Mouse (Mus musculus) stomach, postnatal 0 days (tissue): Measurements from ENCODE around the gene Zfp981. TPM values are rescaled to one million over a fixed set of nuclear protein-coding genes. Genes with fewer than 3 reads are reported as not detected.
A peak's percentile ranks its signal among the peaks of the same experiment; 100 is the strongest.
"Not testable (repeated sequence)": the region's sequence is repeated elsewhere in the genome, so short reads cannot be mapped to it uniquely, and the experiment has no call there.

ENCODE experiments used
- ATAC-seq: fragments of 200-750 bp; cut with Nextera tagmentation; 2 replicates; pipeline ENCODE4 v1.8.0; 2017; ENCODE audit not compliant: low FRiP score, low TSS enrichment
- DNase-seq: peaks from one replicate; pipeline ENCODE4 v3.0.0-alpha.2; 2016; ENCODE audit warnings: low spot score
- H3K27ac ChIP-seq: fragments of 300-500 bp; sonication (generic); replicated peaks from 2 replicates; pipeline ENCODE4 v1.5.1; 2014; ENCODE audit warnings: mild to moderate bottlenecking, control low read depth
- H3K27me3 ChIP-seq: fragments of 300-500 bp; sonication (generic); 2 replicates; pipeline ENCODE4 v1.6.1; 2014; ENCODE audit warnings: low read length; ENCODE audit not compliant: control insufficient read depth, insufficient read depth
- H3K36me3 ChIP-seq: fragments of 300-500 bp; sonication (generic); 2 replicates; pipeline ENCODE4 v1.6.1; 2014; ENCODE audit warnings: low read length, mixed read lengths; ENCODE audit not compliant: control insufficient read depth, insufficient read depth
- H3K4me1 ChIP-seq: fragments of 300-500 bp; sonication (generic); replicated peaks from 2 replicates; pipeline ENCODE4 v1.6.1; 2014; ENCODE audit warnings: antibody characterized with exemption; ENCODE audit not compliant: control insufficient read depth, insufficient read depth
- H3K4me2 ChIP-seq: fragments of 300-500 bp; sonication (generic); replicated peaks from 2 replicates; pipeline ENCODE4 v1.6.1; 2014; ENCODE audit warnings: low read depth, mild to moderate bottlenecking, control low read depth, moderate library complexity
- H3K4me3 ChIP-seq: fragments of 300-500 bp; sonication (generic); 2 replicates; pipeline ENCODE4 v1.5.1; 2014; ENCODE audit warnings: low read depth, low read length, control low read depth
- H3K9ac ChIP-seq: fragments of 300-500 bp; sonication (generic); 2 replicates; pipeline ENCODE4 v1.6.1; 2014; ENCODE audit warnings: mild to moderate bottlenecking, low read length, control low read depth, mixed read lengths
- H3K9me3 ChIP-seq: fragments of 300-500 bp; sonication (generic); 2 replicates; pipeline ENCODE4 v1.6.1; 2016; ENCODE audit warnings: low read length; ENCODE audit not compliant: control insufficient read depth
- CTCF ChIP-seq: IDR thresholded peaks from 2 replicates; pipeline ENCODE4 v1.5.1; 2016; ENCODE audit warnings: antibody characterized with exemption, low read depth, mild to moderate bottlenecking, moderate library complexity
- EP300 ChIP-seq: optimal IDR thresholded peaks from 2 replicates; pipeline ENCODE3; 2016; ENCODE audit warnings: antibody characterized with exemption
- WGBS: fragments of 180-500 bp; shearing (Covaris S2); extraction: QIAGEN DNeasy Blood & Tissue Kit; methylation state at CpG from one replicate; pipeline ENCODE4 v1.1.7; 2014; 5-methylcytosine and 5-hydroxymethylcytosine counted together
- polyA plus RNA-seq: library from polyadenylated mRNA; unstranded; fragments of >200 nt; fragmentation: Nextera tagmentation; extraction: Ambion mirVana; gene quantifications from 2 replicates; pipeline ENCODE4 v1.2.1, GENCODE M21; 2015

Gene Zfp981
- 0.04 TPM in 1 of 2 replicates, not detected in the other for polyA plus RNA-seq

DNA sequence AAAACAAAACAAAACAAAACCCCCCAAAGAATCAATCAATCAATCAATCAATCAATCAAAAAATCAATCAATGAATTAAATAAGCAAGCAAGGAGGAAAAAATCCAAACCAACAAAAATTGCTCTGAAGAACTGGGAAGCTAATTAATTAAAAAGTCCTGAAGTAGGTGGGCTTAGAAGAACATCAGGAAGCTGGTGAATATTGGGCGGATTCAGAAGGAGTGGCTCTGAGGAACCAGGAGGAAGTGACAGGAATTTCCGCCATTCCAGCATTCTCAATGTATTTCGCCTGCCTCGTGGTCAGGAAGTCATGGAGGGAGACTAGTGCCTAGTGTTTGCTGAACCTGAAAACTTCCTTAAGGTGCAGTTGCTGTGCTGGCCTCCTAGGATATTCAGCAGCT is at the start of gene Zfp981:
Gene Zfp981, plus strand, starts transcription at position 301 of the 400 bp plus-strand sequence.
- H3K4me1 ChIP-seq, ATAC-seq, H3K9me3 ChIP-seq, H3K4me3 ChIP-seq, DNase-seq, H3K9ac ChIP-seq, H3K27ac ChIP-seq, H3K27me3 ChIP-seq, H3K4me2 ChIP-seq, H3K36me3 ChIP-seq: not testable (repeated sequence)
- WGBS: 86% methylated on average over 4 of the region's 4 CpGs

DNA sequence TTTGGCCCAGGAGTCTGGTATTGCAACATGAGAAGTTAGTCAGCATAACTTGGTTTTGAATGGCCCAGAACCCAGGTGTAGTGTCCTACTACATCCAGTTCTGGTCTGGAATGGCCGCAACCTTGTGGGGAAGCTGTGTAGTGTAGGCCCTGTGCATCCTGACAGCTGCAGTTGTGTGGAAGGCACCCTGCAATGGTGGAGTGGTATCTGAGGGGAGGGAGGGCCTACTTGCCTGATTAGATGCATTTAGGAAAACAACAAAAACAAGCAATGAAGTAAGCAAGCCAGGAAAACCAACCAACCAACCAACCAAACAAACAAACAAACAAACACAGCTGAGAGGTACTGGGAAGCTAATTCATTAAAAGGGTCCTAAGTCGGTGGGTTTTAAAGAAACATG is 49.3 kb upstream of the Zfp981 start:
- H3K4me2 ChIP-seq, H3K4me3 ChIP-seq, H3K36me3 ChIP-seq, H3K9ac ChIP-seq, H3K27ac ChIP-seq, H3K27me3 ChIP-seq, DNase-seq, H3K4me1 ChIP-seq, ATAC-seq: not testable (repeated sequence)
- 86% methylated on average over 2 of the region's 2 CpGs for WGBS
- peaks cover 22% of the 10 kb centered on the region for H3K9me3 ChIP-seq

DNA sequence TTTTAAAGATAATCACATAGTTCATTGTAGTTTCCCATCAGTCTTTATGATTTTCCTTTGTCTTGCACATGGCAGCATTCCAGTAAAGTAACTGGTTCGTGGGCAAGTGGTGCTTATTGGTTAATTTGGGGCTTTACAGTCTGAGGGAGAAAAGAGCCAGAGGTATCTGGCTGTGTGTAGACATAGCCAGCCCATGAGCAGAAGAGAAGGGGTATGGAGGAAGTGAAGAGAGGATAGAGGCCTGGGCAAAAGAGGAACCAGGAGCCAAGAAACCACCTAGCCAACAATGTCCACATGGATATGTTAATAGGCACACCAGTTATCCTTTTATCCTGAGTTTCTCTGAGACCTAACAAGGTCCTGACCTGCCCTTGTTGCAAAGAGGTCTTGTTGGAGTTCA is 47.7 kb upstream of the Zfp981 start:
- WGBS: 48% methylated on average over 1 of the region's 1 CpGs
- not testable (repeated sequence) for H3K4me1 ChIP-seq, H3K27me3 ChIP-seq, H3K9ac ChIP-seq, H3K36me3 ChIP-seq, DNase-seq, H3K27ac ChIP-seq, H3K4me3 ChIP-seq, H3K4me2 ChIP-seq
- peaks cover 25% of the 10 kb centered on the region for H3K9me3 ChIP-seq
- ATAC-seq: 0 out of 2 replicates have a peak, but pooled peaks have one; percentile 8

DNA sequence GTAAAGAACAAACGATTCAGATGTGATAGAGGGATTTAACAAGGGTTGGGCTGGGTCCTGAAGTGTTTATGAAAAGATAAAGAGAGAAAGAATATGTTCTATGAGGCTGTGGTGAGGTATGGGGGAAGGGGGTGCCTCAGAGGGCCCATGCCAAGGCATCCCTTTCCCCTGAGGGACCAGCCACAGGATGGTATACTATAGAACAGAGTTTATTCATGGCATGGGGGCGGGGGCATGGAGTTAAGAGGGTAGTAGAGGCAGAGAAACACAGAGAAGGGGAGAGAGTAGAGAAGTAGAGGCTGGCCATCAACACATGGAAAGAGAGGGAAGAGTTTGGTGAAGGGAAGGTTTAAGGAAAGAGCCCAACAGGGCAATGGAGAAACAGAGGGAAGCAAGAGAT is 46.9 kb upstream of the Zfp981 start:
- no peaks in the 10 kb centered on the region; the same call in 1 of the 2 replicates for H3K36me3 ChIP-seq
- ATAC-seq (peak; percentile 4; the same call in 1 of the 2 replicates), DNase-seq (no peak)
- H3K4me3 ChIP-seq: no peak overlapping the region
- no peak overlapping the region for H3K9ac ChIP-seq
- no peaks in the 10 kb centered on the region for H3K27me3 ChIP-seq
- WGBS: 38% methylated on average over 2 of the region's 2 CpGs
- peaks cover 25% of the 10 kb centered on the region for H3K9me3 ChIP-seq
- no peak for TF ChIP-seq EP300
- no peak for TF ChIP-seq CTCF
- no peak overlapping the region for H3K4me2 ChIP-seq
- H3K27ac ChIP-seq: no peak overlapping the region
- H3K4me1 ChIP-seq: no peaks in the 10 kb centered on the region

DNA sequence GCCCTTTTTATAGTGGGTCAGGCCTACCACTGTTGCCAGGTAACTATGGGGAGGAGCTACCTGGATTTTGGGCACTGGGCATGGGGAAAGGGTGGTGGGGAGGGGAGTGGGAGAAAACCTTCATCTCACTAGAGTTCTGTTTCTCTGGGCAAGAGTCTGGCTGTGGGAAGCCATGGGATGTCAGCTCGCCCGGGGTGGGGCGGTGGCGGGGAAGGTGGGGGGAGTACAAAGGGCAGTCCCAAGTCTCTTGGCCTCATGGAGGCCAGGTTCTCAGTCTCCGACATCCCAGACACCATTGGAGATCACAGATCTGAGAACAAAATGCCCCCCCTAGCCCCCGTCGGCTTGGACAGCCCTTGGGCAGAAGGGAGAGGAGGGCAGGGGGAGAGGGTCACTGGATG is 46.5 kb upstream of the Zfp981 start:
- Histone ChIP-seq H3K4me3 (no peak overlapping the region), H3K4me1 (no peaks in the 10 kb centered on the region), H3K36me3 (no peaks in the 10 kb centered on the region; the same call in 1 of the 2 replicates), H3K4me2 (no peak overlapping the region), H3K27ac (no peak overlapping the region), H3K27me3 (no peaks in the 10 kb centered on the region), H3K9ac (no peak overlapping the region), H3K9me3 (peaks cover 25% of the 10 kb centered on the region)
- DNase-seq: peak; percentile 32
- TF ChIP-seq CTCF (no peak), EP300 (no peak)
- peak; percentile 40 for ATAC-seq
- 90% methylated on average over 7 of the region's 7 CpGs for WGBS

DNA sequence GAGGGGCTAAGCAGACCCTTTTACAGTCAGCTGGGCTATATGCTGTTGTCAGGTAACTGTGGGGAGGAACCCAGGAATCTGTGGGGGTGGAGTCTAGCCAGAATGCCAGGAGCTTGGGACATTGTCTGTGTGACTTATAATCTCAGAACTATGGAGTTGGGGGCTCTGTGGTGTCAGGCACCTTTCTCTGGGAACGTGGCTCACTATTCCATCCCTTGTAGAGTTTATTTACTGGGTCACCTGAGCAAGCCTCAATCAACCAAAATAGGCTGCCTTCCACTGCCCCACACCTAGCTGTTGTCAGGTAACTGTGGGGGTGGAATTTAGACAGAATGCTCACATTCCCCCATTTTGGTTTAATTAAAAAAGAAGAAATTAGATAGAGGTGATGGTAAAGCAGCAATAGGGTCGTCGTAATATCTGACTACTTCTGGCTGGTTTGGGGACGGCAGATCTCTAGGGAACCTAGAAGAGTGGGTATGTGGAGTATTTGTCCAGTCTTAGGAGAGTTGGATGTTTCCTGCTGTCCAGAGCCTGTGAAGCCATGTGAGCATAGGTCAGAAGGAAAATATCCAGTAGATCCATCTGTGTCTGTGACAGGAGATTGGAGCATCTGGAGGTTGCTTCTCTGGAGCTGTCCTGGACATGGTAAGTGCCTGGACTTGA is 45.6 kb upstream of the Zfp981 start:
- H3K4me1 ChIP-seq: no peaks in the 10 kb centered on the region
- no peak for TF ChIP-seq EP300
- no peak for TF ChIP-seq CTCF
- H3K9me3 ChIP-seq: peaks cover 25% of the 10 kb centered on the region
- 67% methylated on average over 4 of the region's 4 CpGs for WGBS
- no peak overlapping the region for H3K4me3 ChIP-seq
- H3K27me3 ChIP-seq: no peaks in the 10 kb centered on the region
- H3K27ac ChIP-seq: no peak overlapping the region
- no peak for ATAC-seq
- DNase-seq: no peak
- H3K36me3 ChIP-seq: no peaks in the 10 kb centered on the region; the same call in 1 of the 2 replicates
- H3K9ac ChIP-seq: no peak overlapping the region
- H3K4me2 ChIP-seq: no peak overlapping the region
